Mouse (Mus musculus): ENCODE data around the gene Hsd17b6. TPM values are rescaled to one million over a fixed set of nuclear protein-coding genes. Genes with fewer than 3 reads are reported as not detected.

Gene Hsd17b6
- total and polyA plus RNA-seq, 3 experiments, result 0.15 TPM; not detected in 2

- no peak for TF ChIP-seq TBP (IDR thresholded peaks at IDR 0.05; ENCODE audit: low read depth, low read length)
- no peak for TF ChIP-seq TCF12 (IDR thresholded peaks at IDR 0.05; ENCODE audit: low read depth, low read length)
- TF ChIP-seq GATA1 (IDR thresholded peaks at IDR 0.05; ENCODE audit: low read depth, low read length), result no peak
- TF ChIP-seq USF1 (IDR thresholded peaks at IDR 0.05; ENCODE audit: low read depth, low read length), result no peak
- TF ChIP-seq CHD1 (IDR thresholded peaks at IDR 0.05; ENCODE audit: low read depth, low read length), result no peak
- no peak for TF ChIP-seq KAT2A (conservative IDR thresholded peaks at IDR 0.05; ENCODE audit: low read depth, low read length)
- no peak for TF ChIP-seq MAX (IDR thresholded peaks at IDR 0.05; ENCODE audit: low read length)
- TF ChIP-seq CHD2 (IDR thresholded peaks at IDR 0.05; ENCODE audit: low read length), result no peak
- no peak for TF ChIP-seq ELF1 (IDR thresholded peaks at IDR 0.05; ENCODE audit: low read depth, low read length)
- TF ChIP-seq MEF2A (IDR thresholded peaks at IDR 0.05; ENCODE audit: extremely low read depth, insufficient replicate concordance, low read depth, low read length, poor library complexity, severe bottlenecking), result no peak
- no peak for TF ChIP-seq ZC3H11A (IDR thresholded peaks at IDR 0.05; ENCODE audit: low read depth, low read length)
- no peak for TF ChIP-seq ZKSCAN1 (IDR thresholded peaks at IDR 0.05; ENCODE audit: low read depth, low read length)
- Histone ChIP-seq H3K9ac (ENCODE audit: control insufficient read depth, low read depth, low read length, poor library complexity, severe bottlenecking) (no peak overlapping the region), H3K27ac (ENCODE audit: control insufficient read depth, low read depth, low read length) (no peak overlapping the region), H3K9me3 (replicated peaks; ENCODE audit: insufficient read depth, low read length) (no peaks in the 10 kb centered on the region), H3K79me2 (ENCODE audit: control insufficient read depth, insufficient read depth, low read length, poor library complexity) (no peaks in the 10 kb centered on the region), H3K27me3 (ENCODE audit: control insufficient read depth in 1 of 2, insufficient read depth in 2 of 2, low read length in 2 of 2) (peaks cover 3 to 13% of the 10 kb centered on the region in 2 experiments), H3K4me1 (ENCODE audit: control insufficient read depth in 1 of 2, insufficient read depth in 2 of 2, low read length in 2 of 2) (no peaks in the 10 kb centered on the region), H3K36me3 (ENCODE audit: control insufficient read depth in 1 of 2, insufficient read depth in 2 of 2, low read length in 2 of 2) (no peaks in the 10 kb centered on the region), H3K4me3 (ENCODE audit: control insufficient read depth in 1 of 2, insufficient read depth in 1 of 2, low read depth in 2 of 2, low read length in 2 of 2) (no peak overlapping the region)
- DNase-seq (ENCODE audit: low read depth, low spot score), result no peak
Observed at GRCm38 (mm10) chr10:127970359-127970831, 37.0 kb downstream of the Hsd17b6 start.

DNA sequence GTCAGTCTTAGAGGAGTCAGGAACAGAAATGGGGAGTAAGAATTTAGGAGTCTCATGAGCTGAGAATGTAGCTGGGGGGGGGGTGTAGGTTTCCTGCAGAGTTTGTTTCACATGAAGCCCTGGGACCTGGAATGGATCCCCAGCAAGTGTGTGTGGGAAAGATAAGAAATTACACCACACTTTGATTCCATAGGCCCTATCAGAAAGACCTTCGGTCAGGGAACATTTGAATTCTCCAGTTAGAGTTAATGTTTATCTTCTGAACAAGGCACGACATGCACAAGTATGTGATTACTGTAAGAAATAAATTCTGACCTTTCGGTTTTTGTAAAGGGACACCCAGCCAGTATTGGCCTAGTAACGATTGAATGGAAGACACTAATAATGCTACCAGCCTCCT lies 37.6 kb downstream of the Hsd17b6 start:
- Histone ChIP-seq H3K9ac (ENCODE audit: control insufficient read depth, low read depth, low read length, poor library complexity, severe bottlenecking) (no peak overlapping the region), H3K4me3 (ENCODE audit: control insufficient read depth in 1 of 2, insufficient read depth in 1 of 2, low read depth in 2 of 2, low read length in 2 of 2) (no peak overlapping the region), H3K79me2 (ENCODE audit: control insufficient read depth, insufficient read depth, low read length, poor library complexity) (no peaks in the 10 kb centered on the region), H3K4me1 (ENCODE audit: control insufficient read depth in 1 of 2, insufficient read depth in 2 of 2, low read length in 2 of 2) (no peaks in the 10 kb centered on the region), H3K27ac (ENCODE audit: control insufficient read depth, low read depth, low read length) (no peak overlapping the region), H3K27me3 (ENCODE audit: control insufficient read depth in 1 of 2, insufficient read depth in 2 of 2, low read length in 2 of 2) (peaks cover 3 to 15% of the 10 kb centered on the region in 2 experiments), H3K36me3 (ENCODE audit: control insufficient read depth in 1 of 2, insufficient read depth in 2 of 2, low read length in 2 of 2) (no peaks in the 10 kb centered on the region), H3K9me3 (replicated peaks; ENCODE audit: insufficient read depth, low read length) (no peaks in the 10 kb centered on the region)
- TF ChIP-seq TAL1 (IDR thresholded peaks at IDR 0.05; ENCODE audit: low read length) (peak; percentile 41), TCF12 (IDR thresholded peaks at IDR 0.05; ENCODE audit: low read depth, low read length) (0 out of 2 replicates have a peak, but pooled peaks have one; percentile 11), ELF1 (IDR thresholded peaks at IDR 0.05; ENCODE audit: low read depth, low read length) (no peak)
- peak; percentile 11 for DNase-seq (ENCODE audit: low read depth, low spot score)

GRCm38 (mm10) chr10:127966506-127966905 lies 40.9 kb downstream of the Hsd17b6 start:
- no peaks in the 10 kb centered on the region for H3K4me1 ChIP-seq (ENCODE audit: control insufficient read depth in 1 of 2, insufficient read depth in 2 of 2, low read length in 2 of 2)
- no peaks in the 10 kb centered on the region for H3K36me3 ChIP-seq (ENCODE audit: control insufficient read depth in 1 of 2, insufficient read depth in 2 of 2, low read length in 2 of 2)
- H3K9me3 ChIP-seq (replicated peaks; ENCODE audit: insufficient read depth, low read length), result no peaks in the 10 kb centered on the region
- H3K27ac ChIP-seq (ENCODE audit: control insufficient read depth, low read depth, low read length), result no peak overlapping the region
- H3K4me3 ChIP-seq (ENCODE audit: control insufficient read depth in 1 of 2, insufficient read depth in 1 of 2, low read depth in 2 of 2, low read length in 2 of 2), result no peak overlapping the region
- H3K27me3 ChIP-seq (ENCODE audit: control insufficient read depth in 1 of 2, insufficient read depth in 2 of 2, low read length in 2 of 2), result peaks cover 6 to 16% of the 10 kb centered on the region in 2 experiments
- TF ChIP-seq USF1 (IDR thresholded peaks at IDR 0.05; ENCODE audit: low read depth, low read length) (no peak), RCOR1 (IDR thresholded peaks at IDR 0.05; ENCODE audit: low read depth, low read length) (no peak), CHD1 (IDR thresholded peaks at IDR 0.05; ENCODE audit: low read depth, low read length) (no peak), MEF2A (IDR thresholded peaks at IDR 0.05; ENCODE audit: extremely low read depth, insufficient replicate concordance, low read depth, low read length, poor library complexity, severe bottlenecking) (no peak), JUND (IDR thresholded peaks at IDR 0.05; ENCODE audit: low read depth, low read length) (no peak), E2F4 (IDR thresholded peaks at IDR 0.05; ENCODE audit: borderline replicate concordance, low read depth, low read length) (no peak), CTCF (IDR thresholded peaks at IDR 0.05 in 2 of 3, conservative IDR thresholded peaks at IDR 0.05 in 1 of 3; ENCODE audit: control insufficient read depth in 1 of 3, insufficient read depth in 1 of 3, low read depth in 2 of 3, low read length in 3 of 3, poor library complexity in 1 of 3, severe bottlenecking in 1 of 3) (no peak), ZKSCAN1 (IDR thresholded peaks at IDR 0.05; ENCODE audit: low read depth, low read length) (no peak), ZMIZ1 (IDR thresholded peaks at IDR 0.05; ENCODE audit: low read depth, low read length) (no peak), ETS1 (IDR thresholded peaks at IDR 0.05; ENCODE audit: low read depth, low read length) (no peak), GATA1 (IDR thresholded peaks at IDR 0.05; ENCODE audit: low read depth, low read length) (no peak), USF2 (IDR thresholded peaks at IDR 0.05; ENCODE audit: borderline replicate concordance in 1 of 2, insufficient read depth in 1 of 2, low read depth in 1 of 2, low read length in 2 of 2) (no peak), POLR2AphosphoS2 (IDR thresholded peaks at IDR 0.05; ENCODE audit: low read length) (no peak), BHLHE40 (IDR thresholded peaks at IDR 0.05; ENCODE audit: borderline replicate concordance, low read depth, low read length) (no peak)
- no peak for DNase-seq (ENCODE audit: low read depth, low spot score)
- H3K9ac ChIP-seq (ENCODE audit: control insufficient read depth, low read depth, low read length, poor library complexity, severe bottlenecking), result no peak overlapping the region
- no peaks in the 10 kb centered on the region for H3K79me2 ChIP-seq (ENCODE audit: control insufficient read depth, insufficient read depth, low read length, poor library complexity)
